ENCODE assay signal across 18 mouse cellular contexts in the genomic region with DNA sequence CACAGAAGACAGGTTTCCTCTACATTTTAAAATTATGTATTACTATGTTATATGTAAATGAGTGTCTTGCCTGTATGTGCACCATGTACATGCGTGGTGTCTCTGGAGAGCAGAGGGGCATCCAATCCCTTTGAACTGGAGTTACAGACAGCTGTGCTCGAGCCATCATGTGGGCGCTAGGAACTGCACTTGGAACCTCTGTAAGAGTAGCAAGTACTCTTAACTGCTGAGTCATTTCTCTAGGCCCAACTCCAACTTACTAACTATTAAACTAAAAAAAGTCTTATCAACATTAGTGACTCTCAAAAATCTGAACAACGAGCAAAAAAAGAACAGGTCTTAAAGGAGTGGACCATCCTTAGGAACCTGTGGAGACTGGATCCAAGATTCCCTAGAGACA.
DNase-seq lines count a peak whose midpoint lies in the region; ATAC-seq lines count a peak whose summit lies in the region.
"Had no signal": no experiment of that assay in that cellular context is flagged by ENCODE, and none has a peak within 500 bp of the region (broad histone marks: within the 10 kb centered on the region; RNA-seq: fewer than 3 reads in every experiment).

No protein-coding gene starts in this region.

- intact Hi-C loops in heart, postnatal 36 days (cut with DNase I) = loop anchor here (2.0 kb wide), 1 partner anchor 61 kb away; no protein-coding TSS in a partner anchor

- peak; percentile 37 for DNase-seq in heart, adult 8-10 months (ENCODE audit: low spot score)
- no peak for DNase-seq in heart, postnatal 36 days
- peak; percentile 43 for DNase-seq in 3T3-L1 (ENCODE audit: low read depth, low spot score)
- DNase-seq in MEL-GATA-1-ER (ENCODE audit: extremely low read depth, low read depth) = peak; percentile 65
- DNase-seq: cerebellum, adult 8-10 months; cerebellum, postnatal 36 days; gastrocnemius, postnatal 14 days; kidney, postnatal 4 days; layer of hippocampus, adult 9-11 months; lung, adult 18-20 months; lung, postnatal 10 days; thymus, postnatal 25 days had no signal

- ATAC-seq in erythroblast, adult 5-6 weeks (replicated peaks; ENCODE audit: low FRiP score, poor library complexity, severe bottlenecking) = peak; percentile 81
- ATAC-seq in cerebellum, adult (ENCODE audit: insufficient number of reproducible peaks, low FRiP score, low TSS enrichment) = no peak
- ATAC-seq in megakaryocyte, adult 5-6 weeks (ENCODE audit: poor library complexity, severe bottlenecking) = no peak
- ATAC-seq: forebrain, embryonic 16.5 days; intestine, postnatal 0 days; midbrain, embryonic 16.5 days had no signal

Comparison
In these comparisons a context has a peak if more than half of its experiments do, and no peak if none do; other contexts are left out.
1. DNase-seq: peak in heart, adult 8-10 months (single experiment), 3T3-L1 (single experiment) and MEL-GATA-1-ER (single experiment); none in heart, postnatal 36 days (0 of 2).